Mouse (Mus musculus) heart, embryonic 16.5 days (tissue): Measurements from ENCODE around the gene Spag17. TPM values are rescaled to one million over a fixed set of nuclear protein-coding genes. Genes with fewer than 3 reads are reported as not detected.
A peak's percentile ranks its signal among the peaks of the same experiment; 100 is the strongest.

ENCODE experiments used
- ATAC-seq: fragments of 200-750 bp; cut with Nextera tagmentation; replicated peaks from 2 replicates; pipeline ENCODE4 v1.8.0; 2017; ENCODE audit warnings: moderate number of reproducible peaks; ENCODE audit not compliant: insufficient read depth, low FRiP score; ENCODE audit errors: extremely low read depth
- H3K27ac ChIP-seq: fragments of 300-500 bp; sonication (generic); 2 replicates; pipeline ENCODE4 v1.5.1; 2014; ENCODE audit warnings: mild to moderate bottlenecking, low read length, control low read depth, moderate library complexity
- H3K27me3 ChIP-seq: fragments of 300-500 bp; sonication (generic); 2 replicates; pipeline ENCODE4 v1.6.1; 2014; ENCODE audit warnings: low read length, mixed read lengths; ENCODE audit not compliant: control insufficient read depth, insufficient read depth
- H3K36me3 ChIP-seq: fragments of 300-500 bp; sonication (generic); 2 replicates; pipeline ENCODE4 v1.6.1; 2014; ENCODE audit not compliant: control insufficient read depth, insufficient read depth
- H3K4me1 ChIP-seq: fragments of 300-500 bp; sonication (generic); 2 replicates; pipeline ENCODE4 v1.6.1; 2014; ENCODE audit warnings: low read length, mixed read lengths; ENCODE audit not compliant: control insufficient read depth, insufficient read depth
- H3K4me2 ChIP-seq: fragments of 300-500 bp; sonication (generic); 2 replicates; pipeline ENCODE4 v1.6.1; 2014; ENCODE audit warnings: low read depth, mild to moderate bottlenecking, control low read depth, low read length
- H3K4me3 ChIP-seq: fragments of 300-500 bp; sonication (generic); 2 replicates; pipeline ENCODE4 v1.5.1; 2014; ENCODE audit warnings: mild to moderate bottlenecking, control low read depth, low read length
- H3K9ac ChIP-seq: fragments of 300-500 bp; sonication (generic); 2 replicates; pipeline ENCODE4 v1.6.1; 2014; ENCODE audit warnings: low read length, control low read depth
- H3K9me3 ChIP-seq: fragments of 300-500 bp; sonication (generic); replicated peaks from 2 replicates; pipeline ENCODE4 v1.6.1; 2016; ENCODE audit warnings: low read length; ENCODE audit not compliant: control insufficient read depth
- WGBS: fragments of 180-500 bp; shearing (Covaris S2); extraction: QIAGEN DNeasy Blood & Tissue Kit; methylation state at CpG from one replicate; pipeline ENCODE4 v1.1.7; 2014; 5-methylcytosine and 5-hydroxymethylcytosine counted together
- polyA plus RNA-seq: library from polyadenylated mRNA; unstranded; fragments of >200 nt; fragmentation: Nextera tagmentation; extraction: Ambion mirVana; gene quantifications from 2 replicates; pipeline ENCODE4 v1.2.1, GENCODE M21; 2015

Spag17 gene
- polyA plus RNA-seq, 1 experiment from 2014 or later, result 0.21 TPM

GRCm38 (mm10) chr3:100163556-100163955 lies 278.4 kb downstream of the Spag17 start:
- Histone ChIP-seq H3K9ac (no peak overlapping the region), H3K9me3 (no peaks in the 10 kb centered on the region), H3K27ac (no peak overlapping the region), H3K4me2 (no peak overlapping the region), H3K4me1 (peaks cover 5% of the 10 kb centered on the region; the same call in 1 of the 2 replicates), H3K4me3 (no peak overlapping the region), H3K27me3 (no peaks in the 10 kb centered on the region), H3K36me3 (peaks cover 16% of the 10 kb centered on the region)
- ATAC-seq, result no peak
- 65% methylated on average over 2 of the region's 2 CpGs for WGBS

- H3K4me1 ChIP-seq, result peaks cover 5% of the 10 kb centered on the region; the same call in 1 of the 2 replicates
- no peak overlapping the region for H3K27ac ChIP-seq
- no peak overlapping the region for H3K4me2 ChIP-seq
- no peaks in the 10 kb centered on the region for H3K27me3 ChIP-seq
- no peaks in the 10 kb centered on the region for H3K9me3 ChIP-seq
- no peak overlapping the region for H3K4me3 ChIP-seq
- peaks cover 6% of the 10 kb centered on the region for H3K36me3 ChIP-seq
- ATAC-seq, result no peak
- H3K9ac ChIP-seq, result no peak overlapping the region
Observed at GRCm38 (mm10) chr3:100164991-100165390, 279.8 kb downstream of the Spag17 start.

- no peaks in the 10 kb centered on the region for H3K9me3 ChIP-seq
- H3K4me1 ChIP-seq, result no peaks in the 10 kb centered on the region
- no peak for ATAC-seq
- no peak overlapping the region for H3K9ac ChIP-seq
- H3K27me3 ChIP-seq, result no peaks in the 10 kb centered on the region
- WGBS, result 84% methylated on average over 2 of the region's 2 CpGs
- no peak overlapping the region for H3K4me2 ChIP-seq
- no peak overlapping the region for H3K27ac ChIP-seq
- H3K36me3 ChIP-seq, result peaks cover 40% of the 10 kb centered on the region
- no peak overlapping the region for H3K4me3 ChIP-seq
Observed at GRCm38 (mm10) chr3:100176031-100176430, 290.8 kb downstream of the Spag17 start.

- H3K4me1 ChIP-seq, result no peaks in the 10 kb centered on the region
- no peaks in the 10 kb centered on the region for H3K27me3 ChIP-seq
- 50% methylated on average over 3 of the region's 3 CpGs for WGBS
- H3K9ac ChIP-seq, result no peak overlapping the region
- no peak overlapping the region for H3K27ac ChIP-seq
- peaks cover 28% of the 10 kb centered on the region for H3K36me3 ChIP-seq
- H3K4me2 ChIP-seq, result no peak overlapping the region
- no peaks in the 10 kb centered on the region for H3K9me3 ChIP-seq
- no peak for ATAC-seq
- no peak overlapping the region for H3K4me3 ChIP-seq
Observed at GRCm38 (mm10) chr3:100180471-100180870, 295.3 kb downstream of the Spag17 start.

- Histone ChIP-seq H3K9ac (no peak overlapping the region), H3K4me2 (no peak overlapping the region), H3K27me3 (no peaks in the 10 kb centered on the region), H3K27ac (no peak overlapping the region), H3K4me3 (no peak overlapping the region), H3K36me3 (peaks cover 19% of the 10 kb centered on the region), H3K4me1 (no peaks in the 10 kb centered on the region), H3K9me3 (no peaks in the 10 kb centered on the region)
- ATAC-seq, result peak; percentile 58; the same call in 1 of the 2 replicates
- 47% methylated on average over 1 of the region's 1 CpGs for WGBS
Observed at GRCm38 (mm10) chr3:100189444-100189843, 304.2 kb downstream of the Spag17 start.

- H3K27ac ChIP-seq, result no peak overlapping the region
- H3K9ac ChIP-seq, result no peak overlapping the region
- no peaks in the 10 kb centered on the region for H3K4me1 ChIP-seq
- peaks cover 19% of the 10 kb centered on the region for H3K36me3 ChIP-seq
- 85% methylated on average over 11 of the region's 11 CpGs for WGBS
- no peaks in the 10 kb centered on the region for H3K9me3 ChIP-seq
- no peak overlapping the region for H3K4me2 ChIP-seq
- no peak for ATAC-seq
- no peaks in the 10 kb centered on the region for H3K27me3 ChIP-seq
- no peak overlapping the region for H3K4me3 ChIP-seq
Observed at GRCm38 (mm10) chr3:100189861-100190260, 304.7 kb downstream of the Spag17 start.
